Mouse (Mus musculus) R1 (cell line): ENCODE data around the gene Gga1.

ENCODE experiments used
- DNase-seq: peaks from one replicate; pipeline ENCODE4 v3.0.0-alpha.2; 2018; ENCODE audit warnings: low read depth, low spot score

Gene Gga1

GRCm38 (mm10) chr15:78936403-78936802 lies 59.4 kb downstream of the Gga1 start:
- no peak for DNase-seq

- peak; percentile 52 for DNase-seq
Measured at GRCm38 (mm10) chr15:78937311-78937710, 60.3 kb downstream of the Gga1 start.

GRCm38 (mm10) chr15:78937963-78938362 lies 61.0 kb downstream of the Gga1 start:
- no peak for DNase-seq

GRCm38 (mm10) chr15:78940325-78940724 lies 63.3 kb downstream of the Gga1 start:
- no peak for DNase-seq

DNA sequence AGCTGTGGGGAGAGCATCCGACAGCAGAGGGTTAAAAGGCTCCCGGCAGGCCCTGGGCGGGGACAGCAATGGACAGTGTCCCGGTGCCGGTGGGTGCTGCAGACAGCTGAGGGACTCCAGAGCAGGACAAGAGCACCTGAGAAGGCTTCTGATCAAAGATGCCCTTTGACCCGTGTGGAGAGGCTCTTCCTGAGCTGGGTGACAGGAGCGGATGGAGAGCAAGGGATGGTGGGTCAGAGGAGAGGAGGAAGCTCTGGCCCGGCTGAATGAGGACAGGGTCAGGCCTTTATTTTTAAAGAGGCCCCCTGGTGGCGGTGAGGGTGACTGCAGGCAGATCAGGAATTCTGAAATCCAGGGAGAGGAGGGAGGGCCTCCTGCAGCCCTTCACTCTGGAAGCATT lies 65.7 kb downstream of the Gga1 start:
- peak; percentile 78 for DNase-seq
